Mouse (Mus musculus): ENCODE data around the gene Adsl.
"Not testable (repeated sequence)": the region's sequence is repeated elsewhere in the genome, so short reads cannot be mapped to it uniquely, and the experiment has no call there.

- TF ChIP-seq CTCF, POLR2A (IDR thresholded peaks at IDR 0.05; ENCODE audit: insufficient read depth, low read depth, low read length): not testable (repeated sequence)
Measured at GRCm38 (mm10) chr15:80904776-80905175, 43.5 kb upstream of the Adsl start.
